Mouse (Mus musculus): ENCODE results near the gene Wipf1.

DNA sequence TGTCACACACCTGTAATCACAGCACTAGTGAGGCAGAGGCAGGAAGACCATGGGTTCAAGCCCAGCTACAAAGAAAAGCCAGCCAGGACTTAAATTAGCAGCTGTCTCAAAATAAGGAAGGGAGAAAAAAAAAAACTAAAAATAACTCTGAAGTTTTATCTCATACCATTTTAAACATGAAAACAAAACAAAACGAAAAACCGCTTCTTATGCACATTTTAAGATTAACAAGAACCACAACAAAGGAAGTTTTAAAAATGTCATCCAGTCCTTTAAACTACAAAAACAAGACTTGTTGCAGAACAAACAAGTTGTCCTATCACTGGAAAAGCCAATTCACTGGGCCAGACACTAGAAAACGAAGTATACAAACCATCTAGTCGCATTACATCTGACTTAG lies 144.4 kb downstream of the Wipf1 start:
- TF ChIP-seq POLR2A (IDR thresholded peaks at IDR 0.05; ENCODE audit: borderline replicate concordance, control insufficient read depth, low read depth, low read length) (no peak), CTCF (IDR thresholded peaks at IDR 0.05; ENCODE audit: control insufficient read depth, insufficient read depth, low read length) (no peak)
